Mouse (Mus musculus) erythroblast, embryonic 14.5 days (primary cell): Measurements from ENCODE around the gene Lrrtm4. TPM values are rescaled to one million over a fixed set of nuclear protein-coding genes. Genes with fewer than 3 reads are reported as not detected.

Source experiments
- H3K27me3 ChIP-seq: 2 replicates; pipeline ENCODE4 v1.6.1; 2012; ENCODE audit warnings: inconsistent platforms; ENCODE audit not compliant: control insufficient read depth
- H3K36me3 ChIP-seq: 2 replicates; pipeline ENCODE4 v1.6.1; 2012; ENCODE audit warnings: mild to moderate bottlenecking, inconsistent platforms; ENCODE audit not compliant: control insufficient read depth
- H3K4me1 ChIP-seq: 2 replicates; pipeline ENCODE4 v1.6.1; 2012; ENCODE audit warnings: inconsistent platforms; ENCODE audit not compliant: control insufficient read depth
- H3K4me3 ChIP-seq: replicated peaks from 2 replicates; pipeline ENCODE3; 2012; ENCODE audit warnings: moderate library complexity, mild to moderate bottlenecking, inconsistent platforms
- H3K9me3 ChIP-seq: 2 replicates; pipeline ENCODE4 v1.6.1; 2012; ENCODE audit warnings: low read length, inconsistent platforms, mixed read lengths; ENCODE audit not compliant: control insufficient read depth
- GATA1 ChIP-seq: IDR thresholded peaks from 2 replicates; pipeline ENCODE4 v1.6.1; 2012; ENCODE audit warnings: low read length, inconsistent platforms, mixed read lengths
- TAL1 ChIP-seq: IDR thresholded peaks from 3 replicates; pipeline ENCODE4 v1.6.1; 2012; ENCODE audit warnings: low read length, inconsistent platforms, mixed read lengths
- polyA plus RNA-seq: library from polyadenylated mRNA; stranded (reverse); fragments of >175 nt; gene quantifications from 2 replicates; pipeline ENCODE4 v1.2.3, GENCODE M21; 2012

Gene Lrrtm4
- polyA plus RNA-seq, 1 experiment = not detected

GRCm38 (mm10) chr6:80389571-80389970 is 370.9 kb downstream of the Lrrtm4 start:
- Histone ChIP-seq H3K27me3 (no peaks in the 10 kb centered on the region), H3K36me3 (no peaks in the 10 kb centered on the region), H3K4me3 (no peak overlapping the region), H3K4me1 (no peaks in the 10 kb centered on the region), H3K9me3 (no peaks in the 10 kb centered on the region)
- TF ChIP-seq GATA1 = no peak
- no peak for TF ChIP-seq TAL1

- no peaks in the 10 kb centered on the region for H3K36me3 ChIP-seq
Measured at GRCm38 (mm10) chr6:80406757-80407156, 388.1 kb downstream of the Lrrtm4 start.

GRCm38 (mm10) chr6:80440135-80440534 is 421.5 kb downstream of the Lrrtm4 start:
- H3K4me1 ChIP-seq = no peaks in the 10 kb centered on the region
- no peaks in the 10 kb centered on the region for H3K9me3 ChIP-seq
- no peaks in the 10 kb centered on the region for H3K36me3 ChIP-seq
- H3K27me3 ChIP-seq = no peaks in the 10 kb centered on the region
- no peak overlapping the region for H3K4me3 ChIP-seq
- no peak for TF ChIP-seq GATA1
- no peak for TF ChIP-seq TAL1

More at GRCm38 (mm10) chr6:80406757-80407156, 388.1 kb downstream of the Lrrtm4 start:
- TF ChIP-seq TAL1 (no peak), GATA1 (no peak)
- Histone ChIP-seq H3K4me3 (no peak overlapping the region), H3K9me3 (no peaks in the 10 kb centered on the region), H3K4me1 (no peaks in the 10 kb centered on the region), H3K27me3 (no peaks in the 10 kb centered on the region)

GRCm38 (mm10) chr6:80470546-80470945 is 451.9 kb downstream of the Lrrtm4 start:
- H3K36me3 ChIP-seq = no peaks in the 10 kb centered on the region
- H3K4me1 ChIP-seq = no peaks in the 10 kb centered on the region
- H3K9me3 ChIP-seq = no peaks in the 10 kb centered on the region
- TF ChIP-seq GATA1 (no peak), TAL1 (no peak)
- no peaks in the 10 kb centered on the region for H3K27me3 ChIP-seq
- H3K4me3 ChIP-seq = no peak overlapping the region

DNA sequence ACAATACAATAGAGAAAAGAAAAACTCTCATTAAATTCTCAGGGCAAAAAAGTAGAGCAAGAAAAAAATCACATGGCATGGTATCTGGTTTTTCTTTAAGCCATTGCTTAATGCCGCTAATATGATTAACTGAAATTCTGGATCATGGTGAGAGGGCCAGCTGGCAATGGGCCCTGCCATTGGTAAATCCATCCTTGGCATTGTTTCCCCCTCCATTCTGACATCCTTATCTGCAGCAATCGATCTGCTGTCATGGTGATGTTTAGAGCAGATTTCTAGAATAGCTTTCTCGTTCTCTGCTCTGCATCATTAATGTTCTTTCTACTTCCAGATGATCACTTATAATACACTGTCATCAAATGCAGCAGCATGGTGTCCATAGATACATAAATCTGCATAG is 457.5 kb downstream of the Lrrtm4 start:
- Histone ChIP-seq H3K36me3 (no peaks in the 10 kb centered on the region), H3K4me3 (no peak overlapping the region), H3K9me3 (no peaks in the 10 kb centered on the region), H3K4me1 (no peaks in the 10 kb centered on the region), H3K27me3 (no peaks in the 10 kb centered on the region)
- no peak for TF ChIP-seq GATA1
- no peak for TF ChIP-seq TAL1

DNA sequence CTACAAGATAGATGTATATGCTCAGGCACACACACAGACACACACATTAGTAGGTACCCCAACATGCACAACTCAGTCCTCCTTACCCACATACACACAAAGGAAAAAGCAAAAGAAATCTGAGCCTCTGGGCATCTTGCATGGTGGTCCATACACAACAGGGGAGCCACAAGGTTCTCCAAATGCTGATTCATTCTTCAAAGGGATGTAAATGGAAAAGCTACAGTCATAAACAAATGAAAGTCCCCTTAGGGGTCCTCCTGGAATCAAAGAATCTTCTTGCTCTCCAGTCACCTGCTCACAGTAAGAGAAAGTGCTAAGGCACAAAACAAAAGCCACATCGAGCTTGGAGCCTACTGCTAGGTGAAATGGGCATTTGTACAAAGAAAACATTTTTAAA is 526.3 kb downstream of the Lrrtm4 start:
- H3K4me1 ChIP-seq = no peaks in the 10 kb centered on the region
- peaks cover 7% of the 10 kb centered on the region for H3K9me3 ChIP-seq
- H3K4me3 ChIP-seq = no peak overlapping the region
- no peak for TF ChIP-seq GATA1
- no peak for TF ChIP-seq TAL1
- H3K36me3 ChIP-seq = no peaks in the 10 kb centered on the region
- H3K27me3 ChIP-seq = no peaks in the 10 kb centered on the region

DNA sequence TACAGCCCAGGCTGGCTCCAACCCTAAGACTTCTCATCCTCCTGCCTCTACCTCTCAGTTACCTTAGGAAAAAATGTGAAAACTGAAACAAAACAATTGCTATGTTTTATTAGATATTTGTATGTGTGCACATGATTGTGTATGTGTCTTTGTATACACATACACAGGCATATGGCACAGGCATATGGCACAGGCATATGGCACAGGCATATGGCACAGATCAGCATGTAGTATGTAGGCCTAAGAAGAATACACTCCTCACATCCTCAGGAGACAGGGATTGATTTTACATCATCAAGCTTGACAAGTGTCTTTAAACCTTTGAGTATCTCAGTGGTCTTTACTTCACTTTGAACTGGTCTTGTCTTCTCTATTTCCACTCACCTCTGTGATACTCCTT is 531.2 kb downstream of the Lrrtm4 start:
- TF ChIP-seq TAL1 (no peak), GATA1 (no peak)
- Histone ChIP-seq H3K36me3 (no peaks in the 10 kb centered on the region), H3K9me3 (peaks cover 17% of the 10 kb centered on the region)

DNA sequence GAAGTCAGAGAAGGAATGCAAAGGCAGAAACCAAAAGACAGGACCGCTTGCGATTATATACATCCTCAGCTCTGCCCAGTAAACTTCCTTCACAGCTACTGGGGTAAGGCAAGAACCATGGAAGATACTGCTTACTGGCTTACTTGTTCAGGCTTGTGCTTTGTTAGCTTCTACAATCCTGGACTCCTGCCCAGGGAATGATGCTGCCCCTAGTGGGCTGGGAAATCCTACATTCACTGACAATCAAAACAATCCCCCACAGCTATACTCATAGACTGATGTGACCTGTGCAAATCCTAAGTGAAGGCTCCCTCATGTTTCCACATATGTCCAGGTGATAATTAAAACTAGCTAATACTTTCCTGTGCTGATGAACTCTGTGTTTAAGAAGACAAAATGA is 534.7 kb downstream of the Lrrtm4 start:
- Histone ChIP-seq H3K27me3 (no peaks in the 10 kb centered on the region), H3K36me3 (no peaks in the 10 kb centered on the region), H3K4me1 (no peaks in the 10 kb centered on the region), H3K4me3 (no peak overlapping the region), H3K9me3 (peaks cover 17% of the 10 kb centered on the region)
- TF ChIP-seq GATA1 (no peak), TAL1 (no peak)

More for the DNA sequence above, 531.2 kb downstream of the Lrrtm4 start:
- Histone ChIP-seq H3K27me3 (no peaks in the 10 kb centered on the region), H3K4me3 (no peak overlapping the region), H3K4me1 (no peaks in the 10 kb centered on the region)

DNA sequence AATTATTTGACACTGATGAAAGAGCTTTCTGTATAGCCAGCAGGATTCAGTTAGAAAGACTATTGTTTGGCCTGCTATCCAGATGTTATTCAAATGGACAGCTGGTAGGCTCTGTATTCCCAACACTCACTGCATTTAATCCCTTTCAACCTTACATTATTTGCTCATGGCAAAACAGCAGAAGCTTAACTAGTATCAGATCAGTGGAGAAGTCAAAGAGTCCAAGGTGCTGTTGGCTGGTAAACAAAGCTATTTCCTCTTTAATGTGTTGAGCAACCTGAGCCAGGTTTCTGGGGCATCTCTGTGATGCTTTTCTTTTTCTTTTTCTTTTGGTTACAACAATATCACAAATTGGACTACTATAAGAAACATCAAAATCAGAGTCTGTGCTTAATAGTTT is 536.3 kb downstream of the Lrrtm4 start:
- H3K27me3 ChIP-seq = no peaks in the 10 kb centered on the region
- peaks cover 10% of the 10 kb centered on the region for H3K9me3 ChIP-seq
- H3K4me1 ChIP-seq = no peaks in the 10 kb centered on the region
- no peaks in the 10 kb centered on the region for H3K36me3 ChIP-seq
- no peak for TF ChIP-seq GATA1
- TF ChIP-seq TAL1 = no peak
- H3K4me3 ChIP-seq = no peak overlapping the region

- Histone ChIP-seq H3K27me3 (no peaks in the 10 kb centered on the region), H3K4me1 (no peaks in the 10 kb centered on the region), H3K9me3 (no peaks in the 10 kb centered on the region), H3K4me3 (no peak overlapping the region), H3K36me3 (no peaks in the 10 kb centered on the region)
- TF ChIP-seq GATA1 (no peak), TAL1 (no peak)
Measured at GRCm38 (mm10) chr6:80577227-80577626, 558.5 kb downstream of the Lrrtm4 start.
